Comparison of ENCODE assay signal across 8 mouse cellular contexts in the genomic region with DNA sequence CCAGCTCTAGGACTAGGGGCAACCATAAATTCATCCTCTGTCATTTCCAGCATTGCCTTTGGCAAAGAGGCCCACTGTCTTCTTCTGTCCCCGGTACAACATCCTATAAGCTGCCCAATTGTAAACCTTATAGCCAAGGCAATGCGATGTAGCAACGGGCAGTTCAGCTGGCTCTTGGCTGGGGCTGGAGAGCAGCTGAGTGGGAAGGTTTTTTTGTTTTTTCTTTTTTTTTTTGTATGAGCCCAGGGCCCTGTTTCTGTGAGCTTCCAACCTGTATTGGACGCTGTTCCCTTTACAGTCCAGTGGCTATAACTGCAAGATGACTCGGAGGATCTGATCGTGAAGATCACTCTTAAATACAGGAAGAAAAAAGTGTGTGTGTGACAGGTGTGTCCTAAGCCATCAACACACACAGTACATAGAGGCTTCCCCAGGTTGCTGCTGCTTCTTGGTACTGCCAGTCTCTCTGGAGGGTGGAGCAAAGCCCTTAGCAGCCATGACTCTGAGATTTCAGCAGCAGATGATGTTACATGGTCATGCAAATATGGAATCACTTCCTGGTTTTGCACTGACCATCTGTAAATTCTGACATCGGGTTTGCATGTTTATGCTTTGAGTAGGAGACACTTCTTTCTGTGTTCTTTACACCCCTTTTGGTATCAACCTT. TPM values are rescaled to one million over a fixed set of nuclear protein-coding genes. Genes with fewer than 3 reads are reported as not detected.
A peak's percentile ranks its signal among the peaks of the same experiment; 100 is the strongest.
DNase-seq lines count a peak whose midpoint lies in the region; ATAC-seq and TF ChIP-seq lines count a peak whose summit lies in the region.

No protein-coding gene starts in this region.

- peaks cover 14% of the 10 kb centered on the region for H3K4me1 ChIP-seq in kidney, embryonic 15.5 days
- 0 out of 2 replicates have a peak, but pooled peaks cover 3% of the 10 kb centered on the region for H3K4me1 ChIP-seq in heart, postnatal 0 days (ENCODE audit: control insufficient read depth, insufficient read depth)
- peaks cover 10% of the 10 kb centered on the region for H3K4me1 ChIP-seq in liver, postnatal 0 days (ENCODE audit: insufficient read depth)

- DNase-seq in kidney, postnatal 10 days: no peak
- peak; percentile 28 for DNase-seq in CD4-positive, CD25-positive, alpha-beta regulatory T cell, adult 2 months (ENCODE audit: low read depth, low spot score)
- peak; percentile 31 for DNase-seq in c-Kit-positive CD71-positive TER-119-positive erythroid progenitor cells, embryonic 14.5 days (ENCODE audit: low spot score)
- no peak for DNase-seq in heart, postnatal 0 days (ENCODE audit: low spot score)
- DNase-seq in liver, postnatal 0 days: no peak
- DNase-seq in telencephalon, adult 2 months (ENCODE audit: low read depth, low spot score): peak; percentile 46
- no peak for DNase-seq in right cerebral cortex, postnatal 36 days (ENCODE audit: low spot score in 2 of 2)

- 20% methylated on average over 7 of the region's 7 CpGs for WGBS in kidney, embryonic 15.5 days
- 35% methylated on average over 7 of the region's 7 CpGs for WGBS in heart, postnatal 0 days
- WGBS in liver, postnatal 0 days (ENCODE audit: insufficient replicate concordance): 31% methylated on average over 7 of the region's 7 CpGs

- H3K4me2 ChIP-seq in kidney, embryonic 15.5 days: peak overlapping the region; percentile 69
- peak overlapping the region; percentile 89 for H3K4me2 ChIP-seq in heart, postnatal 0 days (ENCODE audit: low read depth, low read length)
- H3K4me2 ChIP-seq in liver, postnatal 0 days (ENCODE audit: low read depth, low read length): peak overlapping the region; percentile 81

- H3K36me3 ChIP-seq in kidney, embryonic 15.5 days: no peaks in the 10 kb centered on the region
- H3K36me3 ChIP-seq in heart, postnatal 0 days (replicated peaks; ENCODE audit: control insufficient read depth, insufficient read depth, low read length): no peaks in the 10 kb centered on the region
- no peaks in the 10 kb centered on the region for H3K36me3 ChIP-seq in liver, postnatal 0 days (replicated peaks; ENCODE audit: insufficient read depth, low read length)

- H3K27me3 ChIP-seq in kidney, embryonic 15.5 days: no peaks in the 10 kb centered on the region
- no peaks in the 10 kb centered on the region for H3K27me3 ChIP-seq in heart, postnatal 0 days (ENCODE audit: control insufficient read depth, insufficient read depth, low read length)
- H3K27me3 ChIP-seq in liver, postnatal 0 days (ENCODE audit: insufficient read depth, low read length): no peaks in the 10 kb centered on the region

- no peak for TF ChIP-seq EP300 in heart, postnatal 0 days (IDR thresholded peaks at IDR 0.05; ENCODE audit: low read depth)
- TF ChIP-seq EP300 in liver, postnatal 0 days (IDR thresholded peaks at IDR 0.05; ENCODE audit: low read depth): no peak

- TF ChIP-seq CTCF in heart, postnatal 0 days (IDR thresholded peaks at IDR 0.05; ENCODE audit: low read depth): no peak
- no peak for TF ChIP-seq CTCF in liver, postnatal 0 days (IDR thresholded peaks at IDR 0.05; ENCODE audit: low read depth)

- peak overlapping the region; percentile 74 for H3K9ac ChIP-seq in kidney, embryonic 15.5 days
- H3K9ac ChIP-seq in heart, postnatal 0 days (replicated peaks; ENCODE audit: low read depth, low read length): peak overlapping the region; percentile 87
- peak overlapping the region; percentile 88 for H3K9ac ChIP-seq in liver, postnatal 0 days (replicated peaks)

- peak overlapping the region; percentile 97 for H3K27ac ChIP-seq in kidney, embryonic 15.5 days
- peak overlapping the region; percentile 89 for H3K27ac ChIP-seq in heart, postnatal 0 days (ENCODE audit: low read depth)
- H3K27ac ChIP-seq in liver, postnatal 0 days (ENCODE audit: low read depth): peak overlapping the region; percentile 96

- ATAC-seq in kidney, embryonic 15.5 days (replicated peaks; ENCODE audit: low FRiP score): no peak; the same call in none of the 2 replicates
- no peak for ATAC-seq in heart, postnatal 0 days (ENCODE audit: insufficient read depth, low read depth)
- no peak for ATAC-seq in liver, postnatal 0 days

- H3K4me3 ChIP-seq in kidney, embryonic 15.5 days (replicated peaks): peak overlapping the region; percentile 76
- H3K4me3 ChIP-seq in heart, postnatal 0 days (ENCODE audit: low read depth, low read length): peak overlapping the region; percentile 97
- peak overlapping the region; percentile 86 for H3K4me3 ChIP-seq in liver, postnatal 0 days (ENCODE audit: low read depth, low read length)

- H3K9me3 ChIP-seq in kidney, embryonic 15.5 days (replicated peaks): no peaks in the 10 kb centered on the region
- H3K9me3 ChIP-seq in heart, postnatal 0 days (replicated peaks; ENCODE audit: control insufficient read depth, low read length): no peaks in the 10 kb centered on the region
- no peaks in the 10 kb centered on the region for H3K9me3 ChIP-seq in liver, postnatal 0 days (ENCODE audit: low read length)

RNA-seq across cellular contexts. Expression of a gene that starts 0.6 kb away (rescaled TPM):
- polyA plus RNA-seq in kidney, embryonic 15.5 days (2015; fragmentation: Nextera tagmentation; extraction: Ambion mirVana): 16.3 and 16.6 TPM in 2 replicates
- total RNA-seq in heart, postnatal 0 days (2014; rRNA removed; ENCODE audit: low replicate concordance): 1.3 and 9.2 TPM in 2 replicates
- polyA plus RNA-seq in heart, postnatal 0 days (2015; fragmentation: Nextera tagmentation; extraction: Ambion mirVana): 5.4 and 6.5 TPM in 2 replicates
- polyA plus RNA-seq in liver, postnatal 0 days (2015; fragmentation: Nextera tagmentation; extraction: Ambion mirVana): 6.4 TPM in 2 replicates

RNA-seq across cellular contexts. Expression of a gene that starts 38.9 kb away (rescaled TPM):
- polyA plus RNA-seq in kidney, embryonic 15.5 days (2015; fragmentation: Nextera tagmentation; extraction: Ambion mirVana): 5.3 and 6.6 TPM in 2 replicates
- total RNA-seq in heart, postnatal 0 days (2014; rRNA removed; ENCODE audit: low replicate concordance): 69.7 and 73.9 TPM in 2 replicates
- 23.7 and 25.6 TPM in 2 replicates for polyA plus RNA-seq in heart, postnatal 0 days (2015; fragmentation: Nextera tagmentation; extraction: Ambion mirVana)
- polyA plus RNA-seq in liver, postnatal 0 days (2015; fragmentation: Nextera tagmentation; extraction: Ambion mirVana): 0.12 and 0.20 TPM in 2 replicates

Comparison
In these comparisons a context has a peak if more than half of its experiments do, and no peak if none do; other contexts are left out.
1. DNase-seq: peak in CD4-positive, CD25-positive, alpha-beta regulatory T cell, adult 2 months (single experiment), c-Kit-positive CD71-positive TER-119-positive erythroid progenitor cells, embryonic 14.5 days (single experiment) and telencephalon, adult 2 months (single experiment); none in kidney, postnatal 10 days (single experiment), heart, postnatal 0 days (single experiment), liver, postnatal 0 days (single experiment) and right cerebral cortex, postnatal 36 days (0 of 2).
2. Peak in every context shown above with its lines, with median percentiles within 50 percentile points of each other: H3K27ac ChIP-seq, H3K4me2 ChIP-seq, H3K4me3 ChIP-seq and H3K9ac ChIP-seq.